Mouse (Mus musculus) left cerebral cortex, adult 18-20 months (tissue): ENCODE measurements around the gene Slc13a1. TPM values are rescaled to one million over a fixed set of nuclear protein-coding genes. Genes with fewer than 3 reads are reported as not detected.
"Not testable (repeated sequence)": the region's sequence is repeated elsewhere in the genome, so short reads cannot be mapped to it uniquely, and the experiment has no call there.

ENCODE experiments used
- DNase-seq, 2 experiments: peaks; one replicate each; pipeline ENCODE4 v3.0.0; 2021 to 2022; ENCODE audit warnings: low spot score in 2 of 2, mixed read lengths in 1 of 2
- long read RNA-seq, 2 experiments: library from polyadenylated mRNA; stranded (forward); transcript quantifications; one replicate each; pipeline ENCODE4 v2.0.0; 2021
- total RNA-seq, 2 experiments: library from RNA; stranded (reverse); gene quantifications; 2 replicates each; pipeline ENCODE4 v1.2.3; 2021

Slc13a1 gene
- total RNA-seq, result under 1 TPM; 0.19 to 0.21 TPM
- long read RNA-seq, experiment 1, result 0 reads
- long read RNA-seq, experiment 2, result 0 reads

- no peak for DNase-seq
Observed at GRCm38 (mm10) chr6:24167734-24168327, at the start of gene Slc13a1. Slc13a1 (minus strand) TSS chr6:24168092.

DNA sequence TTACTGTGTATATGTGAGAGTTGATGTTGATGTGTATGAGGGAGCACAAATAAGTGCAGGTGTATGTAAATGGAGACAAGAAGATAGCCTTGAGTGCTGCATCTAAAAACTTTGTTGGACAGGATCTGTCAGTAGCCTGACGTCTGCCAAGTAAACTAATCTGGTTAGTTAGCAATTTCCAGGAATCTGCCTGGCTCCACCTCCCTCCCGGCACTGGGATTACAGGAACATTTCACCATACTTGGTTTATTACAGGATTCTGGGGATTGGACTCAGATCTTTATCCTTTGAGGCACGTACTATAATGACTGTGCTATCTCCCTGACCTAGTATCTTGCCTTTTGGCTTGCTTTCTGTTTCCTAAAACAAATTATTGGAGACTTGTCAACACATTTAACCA lies 40.0 kb upstream of the Slc13a1 start:
- no peak for DNase-seq

- DNase-seq, result no peak
Observed at GRCm38 (mm10) chr6:24202226-24202625, 34.3 kb upstream of the Slc13a1 start.

DNA sequence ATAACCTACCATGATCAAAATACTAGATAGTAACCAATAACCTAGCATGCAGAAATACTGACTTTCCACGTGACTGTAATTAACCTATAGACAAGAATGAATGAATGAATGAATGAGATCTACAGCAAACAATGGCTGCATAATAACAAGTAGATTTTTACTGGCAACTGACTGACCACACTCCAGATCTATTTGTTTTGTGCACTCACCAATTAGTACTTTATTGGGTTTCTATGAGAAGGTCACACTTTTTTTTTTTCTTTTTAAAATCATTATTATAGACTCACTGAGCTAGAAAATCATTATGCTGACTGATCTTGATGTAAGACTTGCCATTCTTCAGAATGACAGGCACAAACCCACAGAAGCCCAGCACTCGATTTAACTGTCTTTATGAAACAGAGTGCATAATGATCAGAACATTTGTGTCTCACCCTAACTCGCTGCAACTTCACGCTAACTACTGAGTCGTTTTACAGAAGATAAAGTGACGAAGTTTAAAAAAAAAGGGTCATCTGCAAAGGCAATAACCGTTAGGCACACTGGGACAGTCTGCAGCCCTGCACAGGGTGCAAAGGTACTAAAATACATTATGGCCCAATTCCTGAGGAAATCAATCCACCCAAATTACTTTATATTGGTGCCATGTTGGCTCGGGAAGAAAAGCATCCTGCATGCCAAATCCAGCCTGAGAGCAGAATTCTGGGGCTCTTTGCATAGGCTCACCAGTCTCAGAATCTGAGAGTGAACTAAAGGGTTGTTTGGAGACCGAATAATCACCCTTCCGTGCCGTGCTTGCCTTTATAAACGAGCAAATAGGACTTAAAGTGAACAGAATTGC lies 33.0 kb upstream of the Slc13a1 start:
- no peak for DNase-seq

DNA sequence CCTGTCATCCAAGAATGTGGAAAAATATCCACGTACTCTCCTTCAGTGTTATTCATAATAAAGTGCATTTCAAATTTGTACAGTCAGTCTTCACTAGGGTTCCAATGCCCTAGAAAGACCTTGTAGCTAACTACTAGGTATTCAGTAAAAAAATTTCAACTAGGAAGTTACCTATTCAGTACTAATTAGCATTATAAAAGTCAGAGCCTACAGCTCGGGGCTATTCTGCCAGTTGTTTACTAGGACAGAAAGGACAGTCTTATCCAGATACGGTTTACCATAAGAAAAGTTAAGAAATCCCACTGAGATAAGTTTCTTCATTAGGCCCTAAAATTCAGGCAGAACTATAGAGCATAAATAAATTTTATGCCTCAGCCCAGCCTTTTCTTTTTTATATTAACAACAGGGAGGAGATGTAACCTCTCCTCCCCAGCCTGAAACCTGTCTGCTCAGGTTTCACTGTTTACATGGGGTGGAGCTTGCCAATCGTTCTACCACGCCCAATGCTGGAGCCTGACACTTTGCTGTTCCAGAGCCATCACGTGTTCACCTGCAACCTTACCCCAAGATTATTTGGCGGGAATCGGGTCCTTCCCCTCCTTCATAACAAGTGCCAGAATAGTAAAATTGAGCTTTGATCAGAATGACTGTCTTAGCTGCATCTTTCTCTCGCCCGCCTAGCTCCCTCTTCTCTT lies 29.8 kb upstream of the Slc13a1 start:
- DNase-seq, result not testable (repeated sequence)

GRCm38 (mm10) chr6:24196406-24196805 lies 28.5 kb upstream of the Slc13a1 start:
- DNase-seq, result not testable (repeated sequence)

- no peak for DNase-seq
Observed at GRCm38 (mm10) chr6:24183439-24183838, 15.5 kb upstream of the Slc13a1 start.

GRCm38 (mm10) chr6:24175393-24175792 lies 7.5 kb upstream of the Slc13a1 start:
- DNase-seq, result no peak

DNA sequence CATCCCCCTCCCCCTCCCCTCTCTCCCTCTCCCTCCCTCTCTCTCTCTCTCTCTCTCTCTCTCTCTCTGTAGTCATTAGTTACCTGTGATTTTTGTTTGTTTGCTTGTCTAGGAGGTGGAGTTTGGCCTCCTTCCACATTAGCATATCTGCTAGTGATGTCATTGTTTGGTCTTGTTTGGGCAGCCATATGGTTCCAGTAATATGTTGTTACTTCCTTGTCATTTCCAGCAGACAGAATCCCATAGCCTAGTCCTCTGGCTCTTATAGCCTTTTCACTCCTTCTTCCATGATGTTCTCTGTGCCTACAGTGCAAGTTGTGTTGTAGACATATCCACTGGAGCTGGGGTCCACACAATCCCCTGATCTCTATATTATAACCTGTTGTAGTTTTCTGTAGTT lies 6.1 kb upstream of the Slc13a1 start:
- no peak for DNase-seq

GRCm38 (mm10) chr6:24172736-24173135 lies 4.8 kb upstream of the Slc13a1 start:
- DNase-seq, result no peak

DNA sequence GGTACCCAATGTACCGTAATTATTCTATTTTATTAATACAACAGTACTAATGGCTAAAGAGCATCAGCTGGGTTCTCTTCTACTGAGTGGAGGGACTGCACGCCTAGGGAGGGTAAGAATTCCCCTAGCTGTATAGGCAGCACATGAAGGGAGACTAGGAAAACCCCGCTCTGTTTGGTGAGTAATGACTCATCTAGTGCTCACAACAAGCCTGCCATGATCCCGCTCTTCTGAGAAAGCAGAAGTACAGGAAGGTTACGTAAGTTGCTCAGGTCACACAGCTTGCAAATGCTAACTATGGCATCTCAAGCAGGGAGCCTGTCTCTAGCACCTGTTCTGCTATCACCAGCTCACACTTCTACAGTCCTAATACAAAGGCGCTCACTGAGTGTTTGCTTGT lies 1.1 kb downstream of the Slc13a1 start:
- DNase-seq, result no peak

GRCm38 (mm10) chr6:24165249-24165648 lies 2.6 kb downstream of the Slc13a1 start:
- DNase-seq, result no peak

DNA sequence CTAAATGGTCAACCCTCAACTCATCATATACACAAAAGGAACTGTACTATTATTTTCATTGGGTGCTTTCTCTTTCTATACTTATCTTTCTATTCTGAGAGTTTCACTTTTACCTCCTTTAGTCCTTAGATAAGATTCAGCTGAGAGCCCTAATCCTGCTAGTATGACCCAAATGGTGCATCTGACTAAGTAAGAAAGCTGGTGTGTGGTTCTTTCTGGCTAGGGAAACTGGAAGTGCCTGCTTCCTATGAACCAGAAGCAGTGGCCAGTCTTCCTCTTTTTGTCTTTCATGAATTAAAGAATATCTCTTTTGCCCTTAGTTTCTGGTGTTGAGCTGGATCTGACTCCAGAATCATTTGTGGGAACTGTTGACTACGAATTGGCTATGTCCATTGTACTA lies 8.1 kb downstream of the Slc13a1 start:
- DNase-seq, result no peak

DNA sequence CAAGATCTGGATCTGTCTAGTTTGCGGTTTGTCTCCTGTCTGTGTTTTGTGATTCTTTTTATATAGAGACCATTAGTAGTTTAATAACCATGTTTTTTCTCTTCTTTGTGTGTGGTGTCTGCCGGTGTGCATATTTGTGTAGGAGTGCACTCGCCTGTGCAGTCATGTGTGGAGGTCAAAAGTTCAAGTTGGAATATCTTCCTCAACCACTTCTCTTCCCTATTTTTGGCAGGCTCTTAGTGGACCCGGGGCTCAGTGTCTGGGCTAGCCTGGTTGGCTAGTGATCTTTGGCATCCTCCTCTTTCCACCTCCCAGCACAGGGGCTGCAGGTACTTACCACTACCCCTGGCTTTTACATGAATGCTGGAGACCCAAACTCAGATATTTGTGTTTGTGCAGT lies 13.0 kb downstream of the Slc13a1 start:
- DNase-seq, result no peak

- no peak for DNase-seq
Observed at GRCm38 (mm10) chr6:24132951-24133350, 34.9 kb downstream of the Slc13a1 start.

- DNase-seq, result no peak
Observed at GRCm38 (mm10) chr6:24122632-24123031, 45.3 kb downstream of the Slc13a1 start.

DNA sequence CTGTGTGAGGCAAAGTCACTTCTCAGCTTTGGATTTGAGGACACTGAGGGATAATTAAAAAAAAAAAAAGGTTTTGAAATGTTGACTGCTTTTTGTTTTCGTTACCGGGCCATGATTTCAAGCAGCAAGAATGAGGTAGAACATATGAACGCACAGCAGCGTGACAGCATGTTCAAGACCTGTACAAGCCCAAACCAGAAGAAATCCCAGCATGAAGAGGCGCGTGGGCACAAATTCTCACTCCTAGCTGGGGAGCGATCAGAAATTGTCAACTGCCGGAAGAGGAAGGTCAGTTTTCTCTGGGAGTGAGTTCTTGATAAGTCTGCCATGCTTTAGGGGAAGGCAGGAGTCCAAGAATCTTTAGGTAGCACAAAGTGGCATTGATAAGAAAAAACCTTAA lies 56.3 kb downstream of the Slc13a1 start:
- DNase-seq, result no peak

DNA sequence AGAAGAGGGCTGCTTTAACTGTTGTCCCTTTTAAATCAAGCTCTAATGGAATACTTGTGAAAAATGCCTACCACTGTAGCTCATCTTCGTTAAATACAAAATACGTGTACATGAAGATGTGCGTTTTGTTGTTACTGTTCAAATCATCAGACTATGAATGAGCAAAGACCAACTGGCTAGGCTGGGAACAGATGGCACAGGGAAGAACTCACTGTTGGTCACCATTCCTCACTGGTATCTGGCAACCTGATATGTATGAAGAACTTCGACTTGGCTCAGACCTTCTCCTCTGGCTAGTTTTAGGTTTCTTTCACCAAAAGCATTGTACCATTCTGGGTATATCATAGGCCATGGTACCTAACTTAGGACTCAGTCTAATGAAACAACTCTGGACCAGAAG lies 59.4 kb downstream of the Slc13a1 start:
- no peak for DNase-seq

DNA sequence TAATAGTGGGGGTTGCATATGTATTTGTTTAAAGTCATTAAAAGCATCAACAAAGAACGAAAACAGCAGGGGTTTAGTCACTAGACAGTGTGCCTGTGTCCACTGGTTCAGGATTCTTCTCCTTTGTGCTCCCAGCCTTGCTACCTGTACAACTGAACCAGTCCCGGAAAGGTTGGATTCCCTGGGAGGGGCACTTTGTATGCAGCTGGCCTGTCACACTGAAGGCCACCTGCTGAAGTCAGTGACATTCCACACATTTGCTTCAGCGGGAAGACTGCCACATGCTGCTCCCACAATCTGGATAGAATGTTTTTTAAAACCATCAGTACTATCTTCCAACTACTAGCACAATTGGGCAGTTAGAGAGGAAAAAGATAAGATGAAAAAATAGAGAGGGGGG lies 61.7 kb downstream of the Slc13a1 start:
- no peak for DNase-seq

GRCm38 (mm10) chr6:24105681-24106080 lies 62.2 kb downstream of the Slc13a1 start:
- DNase-seq, result no peak

DNA sequence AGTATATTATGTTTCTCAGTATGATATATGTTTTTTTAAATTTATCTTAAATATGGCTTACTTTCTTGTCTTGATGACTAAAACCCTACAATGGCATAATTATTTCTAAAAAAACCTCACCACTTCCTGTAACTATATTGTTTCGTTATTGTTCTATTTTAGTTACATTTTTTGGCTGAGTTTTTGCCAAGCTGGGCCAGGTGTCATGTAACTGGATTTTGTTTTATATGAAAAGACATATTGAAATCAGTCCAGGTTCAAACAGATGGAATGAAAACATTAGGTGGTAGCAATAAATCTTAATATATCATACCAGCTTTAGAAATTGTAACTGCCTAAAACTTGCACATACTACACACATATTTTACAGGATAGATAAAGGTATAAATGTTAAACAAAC lies 66.6 kb downstream of the Slc13a1 start:
- no peak for DNase-seq

GRCm38 (mm10) chr6:24100705-24101104 lies 67.2 kb downstream of the Slc13a1 start:
- DNase-seq, result no peak
